Mouse (Mus musculus): ENCODE measurements at regions not wholly inside any gene's neighbourhood (a gene's known extent, or its start where the extent isn't known, plus 50 kb on each side); places are given as distances from the start of the nearest gene placed in this dataset.

- TF ChIP-seq CTCF (IDR thresholded peaks at IDR 0.05; ENCODE audit: insufficient read depth, low read length): no peak
- no peak for TF ChIP-seq POLR2A (IDR thresholded peaks at IDR 0.05; ENCODE audit: borderline replicate concordance, extremely low read depth, low read depth, low read length)
Observed at GRCm38 (mm10) chr8:90182807-90183206, 165.3 kb downstream of the Tox3 start.

Data from lung, adult 2 months (tissue).